Mouse (Mus musculus) neural tube, embryonic 14.5 days (tissue): Measurements from ENCODE around the gene Sh3bp4. TPM values are rescaled to one million over a fixed set of nuclear protein-coding genes. Genes with fewer than 3 reads are reported as not detected.

ENCODE experiments used
- ATAC-seq: fragments of 200-750 bp; cut with Nextera tagmentation; 2 replicates; pipeline ENCODE4 v1.8.0; 2017; ENCODE audit warnings: low read depth, mild to moderate bottlenecking, moderate TSS enrichment, moderate library complexity
- H3K27ac ChIP-seq: fragments of 300-500 bp; sonication (generic); 2 replicates; pipeline ENCODE4 v1.5.1; 2014; ENCODE audit warnings: low read depth, mild to moderate bottlenecking, control low read depth, low read length, moderate library complexity, mixed read lengths
- H3K27me3 ChIP-seq: fragments of 300-500 bp; sonication (generic); 2 replicates; pipeline ENCODE4 v1.6.1; 2014; ENCODE audit warnings: low read length; ENCODE audit not compliant: control insufficient read depth, insufficient read depth
- H3K36me3 ChIP-seq: fragments of 300-500 bp; sonication (generic); 2 replicates; pipeline ENCODE4 v1.6.1; 2014; ENCODE audit warnings: low read length, mixed read lengths; ENCODE audit not compliant: control insufficient read depth, insufficient read depth
- H3K4me1 ChIP-seq: fragments of 300-500 bp; sonication (generic); 2 replicates; pipeline ENCODE4 v1.6.1; 2014; ENCODE audit warnings: low read length; ENCODE audit not compliant: control insufficient read depth, insufficient read depth
- H3K4me2 ChIP-seq: fragments of 300-500 bp; sonication (generic); 2 replicates; pipeline ENCODE4 v1.6.1; 2014; ENCODE audit warnings: mild to moderate bottlenecking, low read depth, low read length, control low read depth
- H3K4me3 ChIP-seq: fragments of 300-500 bp; sonication (generic); 2 replicates; pipeline ENCODE4 v1.5.1; 2014; ENCODE audit warnings: low read depth, low read length, control low read depth, mixed read lengths
- H3K9ac ChIP-seq: fragments of 300-500 bp; sonication (generic); replicated peaks from 2 replicates; pipeline ENCODE4 v1.6.1; 2014; ENCODE audit warnings: low read depth, mild to moderate bottlenecking, control low read depth, low read length, mixed read lengths
- H3K9me3 ChIP-seq: fragments of 300-500 bp; sonication (generic); 2 replicates; pipeline ENCODE4 v1.6.1; 2016; ENCODE audit warnings: low read length; ENCODE audit not compliant: control insufficient read depth
- WGBS: fragments of 180-500 bp; shearing (Covaris S2); extraction: QIAGEN DNeasy Blood & Tissue Kit; methylation state at CpG from one replicate; pipeline ENCODE4 v1.1.7; 2014; 5-methylcytosine and 5-hydroxymethylcytosine counted together
- polyA plus RNA-seq: library from polyadenylated mRNA; unstranded; fragments of >200 nt; fragmentation: Nextera tagmentation; extraction: Ambion mirVana; gene quantifications from 2 replicates; pipeline ENCODE4 v1.2.1, GENCODE M21; 2014

Gene Sh3bp4
- polyA plus RNA-seq, 1 experiment from 2014 or later, result 12.4 TPM

DNA sequence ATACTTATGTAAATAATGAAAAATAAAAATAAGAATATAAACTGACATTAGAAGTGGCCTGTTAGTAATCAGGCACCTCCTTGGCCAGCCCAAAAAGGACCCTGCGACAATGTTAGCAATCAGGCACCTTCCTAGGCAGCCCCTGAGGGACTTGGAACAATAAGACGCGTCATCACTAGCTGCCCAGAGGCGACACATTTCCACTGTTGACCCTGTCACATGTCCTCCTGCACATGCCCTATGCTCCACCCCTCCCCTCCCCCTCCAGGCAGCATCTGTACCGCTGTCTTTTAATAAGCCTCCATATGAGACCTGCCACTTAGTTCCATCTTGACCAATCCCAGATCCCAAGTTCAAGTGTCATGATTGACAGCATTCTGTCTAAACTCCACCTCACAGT is 119.0 kb downstream of the Sh3bp4 start:
- Histone ChIP-seq H3K9me3 (no peaks in the 10 kb centered on the region), H3K9ac (no peak overlapping the region), H3K4me2 (no peak overlapping the region), H3K27me3 (no peaks in the 10 kb centered on the region), H3K4me1 (no peaks in the 10 kb centered on the region), H3K36me3 (no peaks in the 10 kb centered on the region), H3K27ac (no peak overlapping the region), H3K4me3 (no peak overlapping the region)
- 59% methylated on average over 5 of the region's 5 CpGs for WGBS
- ATAC-seq, result no peak

DNA sequence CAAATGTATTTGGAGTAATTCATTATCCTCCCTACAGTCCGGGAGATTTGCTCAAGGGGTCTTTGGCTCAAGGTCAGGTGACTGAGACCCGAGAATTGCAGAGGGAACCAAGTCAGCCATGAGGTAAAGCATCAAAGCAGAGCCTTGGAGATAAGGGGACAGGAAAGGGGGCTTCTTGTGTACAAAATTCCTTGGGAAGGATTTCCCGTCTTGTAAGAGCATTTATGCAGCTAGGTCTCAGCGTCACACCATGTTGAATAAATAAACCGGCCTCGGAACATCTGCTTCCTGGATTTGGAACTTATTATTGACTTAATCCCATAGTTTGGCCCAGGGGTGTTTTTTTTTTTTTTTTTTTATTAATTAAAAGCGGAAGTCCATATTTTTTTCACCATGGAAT is 120.4 kb downstream of the Sh3bp4 start:
- ATAC-seq, result no peak
- 51% methylated on average over 7 of the region's 7 CpGs for WGBS
- Histone ChIP-seq H3K36me3 (no peaks in the 10 kb centered on the region), H3K27me3 (no peaks in the 10 kb centered on the region), H3K4me1 (no peaks in the 10 kb centered on the region), H3K4me3 (no peak overlapping the region), H3K27ac (no peak overlapping the region), H3K9me3 (no peaks in the 10 kb centered on the region), H3K4me2 (no peak overlapping the region), H3K9ac (no peak overlapping the region)

DNA sequence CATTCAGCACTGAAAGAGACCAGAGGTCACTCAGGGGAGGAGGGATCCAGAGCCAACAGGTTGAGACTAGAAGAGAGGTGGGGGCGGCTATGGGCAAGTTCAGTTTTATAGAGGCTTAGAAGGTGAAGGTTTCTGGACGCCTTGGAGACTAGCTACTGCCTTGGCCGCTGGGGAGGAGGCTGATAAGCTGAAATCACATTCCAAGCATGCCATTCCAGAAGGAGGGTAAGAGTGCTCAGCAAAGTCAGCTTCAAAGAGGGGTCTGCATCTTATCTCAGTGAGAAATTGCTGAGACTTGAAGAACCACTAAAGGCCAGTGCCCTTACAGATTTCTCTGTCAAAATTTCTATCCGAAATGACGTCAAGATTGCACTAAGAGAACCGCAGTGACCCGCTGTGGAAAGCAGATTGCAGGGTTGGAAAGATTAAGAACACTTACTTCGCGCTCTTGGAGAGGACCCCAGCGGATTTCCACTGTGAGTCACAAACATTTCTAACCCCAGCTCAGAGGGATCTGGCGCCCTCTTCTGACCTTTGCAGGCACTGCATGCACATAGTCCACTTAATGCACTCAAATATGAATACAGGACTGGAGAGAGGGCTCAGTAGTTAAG is 121.0 kb downstream of the Sh3bp4 start:
- Histone ChIP-seq H3K9ac (no peak overlapping the region), H3K36me3 (no peaks in the 10 kb centered on the region), H3K27ac (no peak overlapping the region), H3K27me3 (no peaks in the 10 kb centered on the region), H3K4me2 (no peak overlapping the region), H3K4me1 (no peaks in the 10 kb centered on the region), H3K9me3 (no peaks in the 10 kb centered on the region), H3K4me3 (no peak overlapping the region)
- 27% methylated on average over 11 of the region's 11 CpGs for WGBS
- no peak for ATAC-seq

DNA sequence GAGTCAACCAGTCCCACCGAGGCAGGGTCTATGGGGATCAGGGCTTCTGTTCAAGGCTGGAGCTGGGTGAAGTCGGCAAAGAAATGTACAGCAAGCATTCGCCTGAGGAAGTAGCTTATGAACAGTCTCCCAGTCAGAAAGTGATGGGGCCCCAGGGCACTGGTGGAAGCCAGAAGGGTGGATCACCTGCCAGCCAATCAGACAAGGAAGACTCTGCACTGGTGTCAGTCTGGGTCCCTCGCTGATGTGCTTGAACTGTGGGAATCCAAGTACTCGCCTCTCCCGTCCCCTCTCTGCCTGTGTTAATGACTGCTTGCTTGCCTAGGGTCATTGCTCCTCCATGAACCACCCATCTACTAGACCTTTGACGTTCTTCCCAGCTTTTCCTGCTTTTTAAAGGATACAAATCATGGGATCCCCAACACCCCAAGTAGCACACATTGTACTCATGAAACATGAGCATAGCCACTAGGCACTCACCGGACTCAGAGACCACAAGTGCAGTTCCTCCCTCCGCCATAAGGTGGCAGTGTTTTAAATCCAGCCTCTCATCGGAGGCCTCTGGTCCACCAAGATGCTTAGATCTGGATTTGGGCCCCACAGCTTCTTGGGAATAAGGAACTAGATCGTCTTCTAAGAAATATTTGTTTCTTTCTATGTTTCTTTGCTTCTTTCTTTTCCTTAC is 122.5 kb downstream of the Sh3bp4 start:
- no peaks in the 10 kb centered on the region for H3K4me1 ChIP-seq
- no peak overlapping the region for H3K27ac ChIP-seq
- 70% methylated on average over 11 of the region's 11 CpGs for WGBS
- H3K4me3 ChIP-seq, result no peak overlapping the region
- H3K9me3 ChIP-seq, result no peaks in the 10 kb centered on the region
- no peaks in the 10 kb centered on the region for H3K36me3 ChIP-seq
- H3K4me2 ChIP-seq, result no peak overlapping the region
- no peak overlapping the region for H3K9ac ChIP-seq
- ATAC-seq, result no peak
- H3K27me3 ChIP-seq, result no peaks in the 10 kb centered on the region

DNA sequence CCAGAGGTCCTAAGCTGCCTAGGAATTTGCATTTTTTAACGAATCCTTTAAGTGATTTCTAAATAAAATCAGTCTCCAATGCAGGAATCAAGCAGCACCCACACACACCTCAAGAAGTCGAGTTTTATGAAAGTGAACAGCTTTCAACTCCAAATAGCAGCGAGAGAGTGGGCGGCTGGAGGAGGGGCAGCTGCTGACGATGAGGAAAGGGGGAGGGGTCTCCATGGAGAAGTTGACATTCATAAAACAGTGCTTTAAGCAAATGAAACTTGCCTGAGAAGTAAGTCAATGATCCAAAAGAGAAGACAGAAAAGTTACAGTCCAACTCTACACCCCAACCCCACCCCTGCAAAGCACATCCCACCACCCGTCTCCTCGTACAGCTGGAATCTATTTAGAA is 123.4 kb downstream of the Sh3bp4 start:
- no peaks in the 10 kb centered on the region for H3K9me3 ChIP-seq
- no peak overlapping the region for H3K9ac ChIP-seq
- 81% methylated on average over 7 of the region's 7 CpGs for WGBS
- ATAC-seq, result no peak
- no peak overlapping the region for H3K4me3 ChIP-seq
- H3K4me2 ChIP-seq, result no peak overlapping the region
- no peaks in the 10 kb centered on the region for H3K36me3 ChIP-seq
- H3K27ac ChIP-seq, result no peak overlapping the region
- H3K4me1 ChIP-seq, result no peaks in the 10 kb centered on the region
- no peaks in the 10 kb centered on the region for H3K27me3 ChIP-seq

DNA sequence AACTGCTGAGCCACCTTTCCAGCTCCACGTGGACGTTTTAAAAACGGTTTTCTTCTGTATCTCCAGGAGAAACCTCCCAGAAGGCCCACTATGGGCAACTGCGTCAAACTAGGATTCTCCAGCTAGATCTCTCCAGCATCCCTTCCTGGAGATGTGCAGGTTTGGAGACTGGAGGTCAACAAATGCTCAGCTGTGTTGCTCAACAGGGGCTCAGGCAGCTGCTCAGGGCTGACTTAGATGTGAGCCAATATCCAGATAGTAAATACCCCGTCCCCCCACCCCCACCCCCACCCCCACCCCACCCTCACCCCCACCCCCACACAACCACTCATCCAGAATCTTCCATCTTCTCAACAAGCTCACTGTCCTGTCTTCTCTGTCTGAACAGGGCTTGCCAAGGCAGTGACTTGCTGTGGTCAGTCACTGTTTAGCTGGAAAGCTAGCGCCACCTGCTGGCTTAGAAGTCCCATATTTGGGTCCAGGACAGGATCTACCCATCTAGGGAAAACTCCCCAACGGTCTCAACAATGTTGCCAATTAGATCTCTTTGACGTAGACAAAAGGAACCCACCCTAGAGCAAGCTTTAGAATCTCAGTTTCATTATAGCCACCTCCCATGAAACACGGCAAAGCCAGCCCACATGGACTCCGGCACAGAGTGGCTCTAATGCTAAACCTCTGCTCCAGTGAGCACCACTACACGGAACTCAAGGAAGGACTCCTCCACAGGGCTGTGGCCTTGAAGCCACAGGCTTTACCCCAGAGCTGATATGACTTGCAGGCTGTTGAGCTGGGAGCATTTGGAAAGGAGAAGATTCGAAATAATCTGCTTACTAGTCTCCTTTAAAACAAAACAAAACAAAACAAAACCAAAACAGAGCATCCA is 125.9 kb downstream of the Sh3bp4 start:
- Histone ChIP-seq H3K36me3 (no peaks in the 10 kb centered on the region), H3K4me2 (no peak overlapping the region), H3K9ac (no peak overlapping the region), H3K27ac (no peak overlapping the region), H3K4me1 (no peaks in the 10 kb centered on the region), H3K9me3 (no peaks in the 10 kb centered on the region), H3K27me3 (no peaks in the 10 kb centered on the region), H3K4me3 (no peak overlapping the region)
- peak; percentile 89; the same call in 1 of the 2 replicates for ATAC-seq
- whole genome bisulfite sequencing, result 48% methylated on average over 12 of the region's 12 CpGs
